Mouse (Mus musculus) thymus, postnatal 10 days (tissue): ENCODE data around the gene Cntn1.

Source experiments
- DNase-seq, 2 experiments: peaks; one replicate each; pipeline ENCODE4 v3.0.0; 2021; ENCODE audit warnings: low spot score in 2 of 2

Cntn1 gene

GRCm38 (mm10) chr15:92050996-92051352 lies at the start of gene Cntn1:
Gene Cntn1 (plus strand): TSS chr15:92051165.
- no peak for DNase-seq

- no peak for DNase-seq
Observed at GRCm38 (mm10) chr15:92001431-92001830, 49.5 kb upstream of the Cntn1 start.

- no peak for DNase-seq
Observed at GRCm38 (mm10) chr15:92012165-92013083, 38.5 kb upstream of the Cntn1 start.

- no peak for DNase-seq
Observed at GRCm38 (mm10) chr15:92034111-92034510, 16.9 kb upstream of the Cntn1 start.

GRCm38 (mm10) chr15:92042538-92042937 lies 8.4 kb upstream of the Cntn1 start:
- no peak for DNase-seq

GRCm38 (mm10) chr15:92046042-92046441 lies 4.9 kb upstream of the Cntn1 start:
- DNase-seq: no peak

GRCm38 (mm10) chr15:92048031-92048430 lies 2.9 kb upstream of the Cntn1 start:
- DNase-seq: no peak

- no peak for DNase-seq
Observed at GRCm38 (mm10) chr15:92048531-92048930, 2.4 kb upstream of the Cntn1 start.

GRCm38 (mm10) chr15:92051353-92052132 lies 578 bp downstream of the Cntn1 start:
- no peak for DNase-seq

- DNase-seq: no peak
Observed at GRCm38 (mm10) chr15:92052133-92052463, 1.1 kb downstream of the Cntn1 start.

- DNase-seq: no peak
Observed at GRCm38 (mm10) chr15:92057553-92057952, 6.6 kb downstream of the Cntn1 start.

GRCm38 (mm10) chr15:92060986-92061385 lies 10.0 kb downstream of the Cntn1 start:
- DNase-seq: no peak

GRCm38 (mm10) chr15:92079416-92079815 lies 28.5 kb downstream of the Cntn1 start:
- DNase-seq: no peak

GRCm38 (mm10) chr15:92085876-92086275 lies 34.9 kb downstream of the Cntn1 start:
- DNase-seq: no peak

GRCm38 (mm10) chr15:92087691-92088286 lies 36.8 kb downstream of the Cntn1 start:
- DNase-seq: no peak

GRCm38 (mm10) chr15:92090787-92091186 lies 39.8 kb downstream of the Cntn1 start:
- DNase-seq: no peak

- DNase-seq: no peak
Observed at GRCm38 (mm10) chr15:92092041-92092440, 41.1 kb downstream of the Cntn1 start.

GRCm38 (mm10) chr15:92099410-92100174 lies 48.6 kb downstream of the Cntn1 start:
- no peak for DNase-seq

GRCm38 (mm10) chr15:92101956-92102355 lies 51.0 kb downstream of the Cntn1 start:
- DNase-seq: no peak

- no peak for DNase-seq
Observed at GRCm38 (mm10) chr15:92112455-92112854, 61.5 kb downstream of the Cntn1 start.

GRCm38 (mm10) chr15:92132936-92133335 lies 82.0 kb downstream of the Cntn1 start:
- DNase-seq: no peak

GRCm38 (mm10) chr15:92134254-92134653 lies 83.3 kb downstream of the Cntn1 start:
- no peak for DNase-seq
